Mouse (Mus musculus) stomach, postnatal 0 days (tissue): ENCODE data around the gene AC134908.4. TPM values are rescaled to one million over a fixed set of nuclear protein-coding genes. Genes with fewer than 3 reads are reported as not detected.

Source experiments
- ATAC-seq: fragments of 200-750 bp; cut with Nextera tagmentation; 2 replicates; pipeline ENCODE4 v1.8.0; 2017; ENCODE audit not compliant: low FRiP score, low TSS enrichment
- DNase-seq: peaks from one replicate; pipeline ENCODE4 v3.0.0-alpha.2; 2016; ENCODE audit warnings: low spot score
- H3K27ac ChIP-seq: fragments of 300-500 bp; sonication (generic); replicated peaks from 2 replicates; pipeline ENCODE4 v1.5.1; 2014; ENCODE audit warnings: mild to moderate bottlenecking, control low read depth
- H3K27me3 ChIP-seq: fragments of 300-500 bp; sonication (generic); 2 replicates; pipeline ENCODE4 v1.6.1; 2014; ENCODE audit warnings: low read length; ENCODE audit not compliant: control insufficient read depth, insufficient read depth
- H3K36me3 ChIP-seq: fragments of 300-500 bp; sonication (generic); 2 replicates; pipeline ENCODE4 v1.6.1; 2014; ENCODE audit warnings: low read length, mixed read lengths; ENCODE audit not compliant: control insufficient read depth, insufficient read depth
- H3K4me1 ChIP-seq: fragments of 300-500 bp; sonication (generic); replicated peaks from 2 replicates; pipeline ENCODE4 v1.6.1; 2014; ENCODE audit warnings: antibody characterized with exemption; ENCODE audit not compliant: control insufficient read depth, insufficient read depth
- H3K4me2 ChIP-seq: fragments of 300-500 bp; sonication (generic); replicated peaks from 2 replicates; pipeline ENCODE4 v1.6.1; 2014; ENCODE audit warnings: low read depth, mild to moderate bottlenecking, control low read depth, moderate library complexity
- H3K4me3 ChIP-seq: fragments of 300-500 bp; sonication (generic); 2 replicates; pipeline ENCODE4 v1.5.1; 2014; ENCODE audit warnings: low read depth, low read length, control low read depth
- H3K9ac ChIP-seq: fragments of 300-500 bp; sonication (generic); 2 replicates; pipeline ENCODE4 v1.6.1; 2014; ENCODE audit warnings: mild to moderate bottlenecking, low read length, control low read depth, mixed read lengths
- H3K9me3 ChIP-seq: fragments of 300-500 bp; sonication (generic); 2 replicates; pipeline ENCODE4 v1.6.1; 2016; ENCODE audit warnings: low read length; ENCODE audit not compliant: control insufficient read depth
- CTCF ChIP-seq: IDR thresholded peaks from 2 replicates; pipeline ENCODE4 v1.5.1; 2016; ENCODE audit warnings: antibody characterized with exemption, low read depth, mild to moderate bottlenecking, moderate library complexity
- EP300 ChIP-seq: optimal IDR thresholded peaks from 2 replicates; pipeline ENCODE3; 2016; ENCODE audit warnings: antibody characterized with exemption
- WGBS: fragments of 180-500 bp; shearing (Covaris S2); extraction: QIAGEN DNeasy Blood & Tissue Kit; methylation state at CpG from one replicate; pipeline ENCODE4 v1.1.7; 2014; 5-methylcytosine and 5-hydroxymethylcytosine counted together
- polyA plus RNA-seq: library from polyadenylated mRNA; unstranded; fragments of >200 nt; fragmentation: Nextera tagmentation; extraction: Ambion mirVana; gene quantifications from 2 replicates; pipeline ENCODE4 v1.2.1, GENCODE M21; 2015

The AC134908.4 gene
- polyA plus RNA-seq, 1 experiment from 2014 or later = 0.65 TPM

DNA sequence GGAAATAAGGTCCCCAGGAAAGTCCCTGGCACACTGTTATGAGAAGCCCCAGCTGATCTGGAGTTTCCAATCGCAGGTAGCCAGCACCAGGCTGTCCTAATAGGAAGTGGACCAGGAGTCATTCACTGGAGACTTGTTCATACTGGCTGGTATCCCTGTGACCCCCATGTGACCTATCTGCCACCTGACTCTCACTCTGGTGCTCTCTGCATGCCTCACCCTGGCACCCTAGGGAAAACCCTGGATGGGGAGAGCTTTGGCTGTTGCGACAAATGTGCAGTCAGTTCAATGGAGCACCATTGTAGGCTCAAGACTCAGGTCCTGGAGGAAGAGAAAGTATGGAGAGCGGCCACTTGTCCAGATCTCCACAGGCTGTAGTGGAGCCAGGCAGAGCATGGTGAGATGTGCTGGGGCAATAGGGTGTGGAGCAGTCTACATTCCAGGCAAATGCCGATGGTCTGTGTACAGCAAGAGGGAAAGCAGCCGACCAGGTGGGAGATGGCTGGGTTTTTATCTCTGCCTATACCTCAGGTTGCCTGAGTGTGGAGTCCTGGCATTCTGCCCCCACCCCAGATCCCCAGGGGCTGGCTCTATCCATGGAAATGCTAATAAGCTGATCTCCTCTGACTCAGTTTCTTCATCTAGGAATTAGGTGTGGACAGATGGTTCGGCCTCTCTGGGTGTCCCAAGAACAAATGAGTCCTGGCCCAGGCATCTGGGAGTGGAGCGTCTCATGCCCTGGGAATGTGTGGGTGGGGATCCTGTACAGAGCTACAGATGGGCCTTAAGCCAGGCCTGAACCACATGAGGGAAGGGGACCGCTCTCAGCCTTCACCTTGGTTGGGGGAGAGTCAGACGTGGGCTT lies 38.8 kb downstream of the AC134908.4 start:
- no peak for TF ChIP-seq EP300
- no peak for TF ChIP-seq CTCF
- ATAC-seq (peak; percentile 59), DNase-seq (peak; percentile 43)
- Histone ChIP-seq H3K4me2 (no peak overlapping the region), H3K27ac (0 out of 2 replicates have a peak overlapping the region, but pooled peaks have one; percentile 4), H3K9ac (no peak overlapping the region), H3K9me3 (no peaks in the 10 kb centered on the region), H3K27me3 (no peaks in the 10 kb centered on the region), H3K4me1 (no peaks in the 10 kb centered on the region), H3K36me3 (no peaks in the 10 kb centered on the region), H3K4me3 (no peak overlapping the region)
- WGBS = 45% methylated on average over 9 of the region's 9 CpGs

DNA sequence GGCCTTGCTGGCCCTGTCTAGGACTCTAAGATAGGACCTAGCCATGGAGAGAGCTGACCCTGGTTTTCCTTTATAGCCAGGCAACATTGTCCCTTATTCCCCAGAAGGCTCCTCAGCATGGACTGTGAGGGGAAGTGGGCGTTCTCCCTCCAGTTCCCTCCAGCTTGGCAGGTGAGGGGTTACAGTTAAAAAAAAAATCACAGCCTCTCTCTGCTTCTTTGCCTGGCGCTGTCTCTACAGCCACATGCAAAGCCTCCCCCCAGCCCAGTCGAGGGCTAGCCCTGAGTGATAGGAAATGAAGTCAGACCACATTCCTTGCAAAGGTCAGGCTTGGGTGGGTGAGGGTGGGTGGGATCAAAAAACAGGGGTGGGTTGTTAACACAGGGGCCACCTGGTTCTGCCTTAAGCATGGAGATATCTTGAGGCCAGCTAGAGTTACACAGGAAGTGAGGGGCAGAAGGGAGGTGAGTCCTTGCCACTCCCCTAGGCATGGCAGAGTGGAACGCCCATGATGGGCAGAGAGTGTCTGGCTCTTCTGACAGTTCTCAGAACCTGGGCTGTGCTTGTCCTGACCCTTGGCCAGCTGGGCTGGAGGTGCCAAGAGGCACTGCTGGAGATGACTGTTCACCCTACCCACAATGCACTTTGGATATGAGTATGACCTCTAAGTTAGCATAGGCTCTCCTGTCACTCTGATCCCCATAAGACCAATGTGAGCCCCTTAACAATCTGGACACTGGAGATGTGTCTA lies 39.7 kb downstream of the AC134908.4 start:
- DNase-seq (peak; percentile 39), ATAC-seq (peak; percentile 46)
- TF ChIP-seq EP300 (no peak), CTCF (no peak)
- Histone ChIP-seq H3K9ac (no peak overlapping the region), H3K4me2 (no peak overlapping the region), H3K27ac (no peak overlapping the region), H3K4me3 (no peak overlapping the region), H3K27me3 (no peaks in the 10 kb centered on the region), H3K9me3 (no peaks in the 10 kb centered on the region), H3K4me1 (no peaks in the 10 kb centered on the region), H3K36me3 (no peaks in the 10 kb centered on the region)
- 19% methylated on average over 4 of the region's 4 CpGs for WGBS

GRCm38 (mm10) chr17:25755086-25755485 lies 40.4 kb downstream of the AC134908.4 start:
- Histone ChIP-seq H3K36me3 (no peaks in the 10 kb centered on the region), H3K9me3 (no peaks in the 10 kb centered on the region), H3K9ac (no peak overlapping the region), H3K27me3 (no peaks in the 10 kb centered on the region), H3K27ac (no peak overlapping the region), H3K4me1 (no peaks in the 10 kb centered on the region), H3K4me2 (no peak overlapping the region), H3K4me3 (no peak overlapping the region)
- TF ChIP-seq EP300 (no peak), CTCF (no peak)
- WGBS = 72% methylated on average over 4 of the region's 4 CpGs
- ATAC-seq (no peak), DNase-seq (no peak)

- ATAC-seq (peak; percentile 75), DNase-seq (peak; percentile 61)
- Histone ChIP-seq H3K9ac (no peak within 1 kb of the TSS), H3K9me3 (no peaks in the 10 kb centered on the region), H3K27ac (no peak within 1 kb of the TSS), H3K36me3 (no peaks in the 10 kb centered on the region), H3K4me3 (no peak within 1 kb of the TSS), H3K4me1 (no peaks in the 10 kb centered on the region), H3K27me3 (no peaks in the 10 kb centered on the region), H3K4me2 (no peak within 1 kb of the TSS)
- 65% methylated on average over 9 of the region's 9 CpGs for WGBS
- TF ChIP-seq EP300 (no peak), CTCF (no peak)
These were observed 41.2 kb downstream of the AC134908.4 start, which contains the start of gene Msln for GRCm38 (mm10) chr17:25754241-25754640. TSS of gene Msln (minus strand) at chr17:25754378.

DNA sequence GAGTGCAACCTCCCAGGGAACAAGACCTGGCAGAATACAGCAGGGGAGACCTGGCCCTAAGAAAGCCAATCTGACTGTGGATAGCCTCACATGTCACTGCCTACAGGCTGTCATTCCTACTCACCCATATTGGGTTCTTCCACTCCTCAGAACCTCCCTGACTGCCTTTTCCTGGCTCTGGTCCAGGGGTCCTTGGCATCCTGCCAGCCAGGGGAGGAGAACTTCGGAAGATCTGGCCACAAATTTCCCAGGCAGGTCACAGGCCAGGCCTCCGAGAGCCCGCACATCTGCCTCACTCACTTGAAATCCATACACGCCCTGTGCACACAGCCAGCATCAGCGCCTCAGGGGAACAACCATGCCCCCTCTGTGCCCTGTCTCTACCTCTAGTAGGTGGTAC lies 44.0 kb downstream of the AC134908.4 start:
- H3K27ac ChIP-seq = no peak overlapping the region
- ATAC-seq = no peak
- no peaks in the 10 kb centered on the region for H3K27me3 ChIP-seq
- no peak overlapping the region for H3K4me3 ChIP-seq
- H3K36me3 ChIP-seq = no peaks in the 10 kb centered on the region
- H3K4me2 ChIP-seq = no peak overlapping the region
- no peaks in the 10 kb centered on the region for H3K4me1 ChIP-seq
- DNase-seq = peak; percentile 52
- H3K9me3 ChIP-seq = no peaks in the 10 kb centered on the region
- H3K9ac ChIP-seq = no peak overlapping the region
- 19% methylated on average over 5 of the region's 5 CpGs for WGBS
- no peak for TF ChIP-seq EP300
- TF ChIP-seq CTCF = no peak

DNA sequence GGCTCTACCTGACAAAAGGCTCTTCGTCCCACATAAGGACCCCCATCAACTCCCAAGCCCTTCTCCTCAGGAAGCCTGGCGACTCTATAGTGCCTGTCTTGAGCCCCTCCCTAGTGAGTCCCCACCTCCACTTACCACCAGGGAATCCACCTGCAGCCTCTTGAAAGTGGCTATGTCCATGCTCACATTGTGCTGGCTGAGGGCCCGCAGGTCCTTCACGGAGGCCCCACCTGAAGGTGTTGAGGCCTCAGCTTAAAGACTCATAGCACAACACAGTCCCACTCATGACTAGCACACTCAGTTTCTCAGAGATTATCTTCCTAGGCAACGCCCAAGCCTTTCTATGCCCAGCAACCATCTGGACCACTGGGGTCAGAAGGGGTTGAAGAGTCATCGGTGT lies 46.1 kb downstream of the AC134908.4 start:
- no peak for TF ChIP-seq CTCF
- DNase-seq = no peak
- 79% methylated on average over 6 of the region's 6 CpGs for WGBS

More for the DNA sequence above, 46.1 kb downstream of the AC134908.4 start:
- Histone ChIP-seq H3K36me3 (no peaks in the 10 kb centered on the region), H3K4me2 (no peak overlapping the region), H3K4me3 (no peak overlapping the region), H3K27me3 (no peaks in the 10 kb centered on the region), H3K27ac (no peak overlapping the region), H3K9me3 (no peaks in the 10 kb centered on the region), H3K4me1 (no peaks in the 10 kb centered on the region), H3K9ac (no peak overlapping the region)
- ATAC-seq = no peak
